Mouse (Mus musculus) embryo, embryonic 11.5 days (tissue): ENCODE data around the gene Capn15.

ENCODE experiments used
- DNase-seq: peaks from one replicate; pipeline ENCODE4 v3.0.0-alpha.2; 2012; ENCODE audit warnings: low read depth, low spot score

Gene Capn15

GRCm38 (mm10) chr17:25993489-25993888 is 7.9 kb upstream of the Capn15 start:
- no peak for DNase-seq

GRCm38 (mm10) chr17:25992274-25992673 is 6.7 kb upstream of the Capn15 start:
- no peak for DNase-seq

- no peak for DNase-seq
Observed at GRCm38 (mm10) chr17:25990331-25990730, 4.7 kb upstream of the Capn15 start.

GRCm38 (mm10) chr17:25984556-25985305 is 865 bp downstream of the Capn15 start:
- no peak for DNase-seq

GRCm38 (mm10) chr17:25984066-25984465 is 1.5 kb downstream of the Capn15 start:
- DNase-seq: no peak

- DNase-seq: no peak
Observed at GRCm38 (mm10) chr17:25982913-25983312, 2.7 kb downstream of the Capn15 start.

GRCm38 (mm10) chr17:25980854-25981253 is 4.7 kb downstream of the Capn15 start:
- DNase-seq: no peak

- DNase-seq: no peak
Observed at GRCm38 (mm10) chr17:25979829-25980738, 5.5 kb downstream of the Capn15 start.

GRCm38 (mm10) chr17:25970954-25971707 is 14.5 kb downstream of the Capn15 start:
- no peak for DNase-seq

- DNase-seq: no peak
Observed at GRCm38 (mm10) chr17:25970448-25970847, 15.1 kb downstream of the Capn15 start.

GRCm38 (mm10) chr17:25968176-25968575 is 17.4 kb downstream of the Capn15 start:
- no peak for DNase-seq

GRCm38 (mm10) chr17:25967652-25968051 is 17.9 kb downstream of the Capn15 start:
- no peak for DNase-seq

GRCm38 (mm10) chr17:25964271-25964670 is 21.3 kb downstream of the Capn15 start:
- DNase-seq: no peak

- no peak for DNase-seq
Observed at GRCm38 (mm10) chr17:25962413-25962905, 23.1 kb downstream of the Capn15 start.

GRCm38 (mm10) chr17:25961566-25961965 is 24.0 kb downstream of the Capn15 start:
- DNase-seq: no peak

- DNase-seq: no peak
Observed at GRCm38 (mm10) chr17:25959630-25960467, 25.7 kb downstream of the Capn15 start.

- DNase-seq: no peak
Observed at GRCm38 (mm10) chr17:25958771-25959494, 26.7 kb downstream of the Capn15 start.

- no peak for DNase-seq
Observed at GRCm38 (mm10) chr17:25957586-25958051, 28.0 kb downstream of the Capn15 start.

- DNase-seq: no peak
Observed at GRCm38 (mm10) chr17:25956631-25957030, 29.0 kb downstream of the Capn15 start.

GRCm38 (mm10) chr17:25956201-25956600 is 29.4 kb downstream of the Capn15 start:
- no peak for DNase-seq
